Mouse (Mus musculus) adrenal gland, postnatal 4 days (tissue): ENCODE data around the gene Gpr150. TPM values are rescaled to one million over a fixed set of nuclear protein-coding genes. Genes with fewer than 3 reads are reported as not detected.

Experiments used
- DNase-seq, 2 experiments: peaks; one replicate each; pipeline ENCODE4 v3.0.0; 2021 to 2022; ENCODE audit warnings: low spot score in 2 of 2, mixed read lengths in 2 of 2
- total RNA-seq, 2 experiments: library from RNA; stranded (reverse); gene quantifications; 2 replicates each; pipeline ENCODE4 v1.2.3; 2021

Gene Gpr150
- total RNA-seq, 2 experiments from 2014 or later = 0.23 to 0.36 TPM

DNA sequence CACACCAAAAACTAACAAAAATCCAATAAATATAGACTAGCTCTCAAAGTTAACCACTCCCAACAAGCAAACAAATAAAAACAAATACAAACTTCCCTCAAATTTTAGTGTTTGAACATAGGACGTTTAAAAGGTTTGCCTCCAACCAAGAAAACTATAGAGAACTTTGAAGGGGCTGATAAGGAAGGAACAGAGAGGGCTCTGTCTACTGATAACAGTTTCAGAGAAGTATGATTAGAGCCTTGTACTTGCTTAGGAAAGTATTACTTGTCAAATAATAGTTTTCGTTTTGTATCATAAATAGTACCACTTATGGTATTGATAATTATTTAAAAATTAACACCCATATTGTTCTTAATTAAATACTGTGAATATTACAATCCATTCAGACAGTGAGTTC is 42.3 kb downstream of the Gpr150 start:
- no peak for DNase-seq

Other genes starting within 250 kb of the Gpr150 start
- gene Glrx, start 217.1 kb downstream of the Gpr150 start, total RNA-seq = 10 to 100 TPM; 26.9 to 28.1 TPM
- 10 to 100 TPM; 22.1 to 24.1 TPM for gene Rhobtb3, start 113.1 kb downstream of the Gpr150 start, total RNA-seq
- under 1 TPM in 1 of 2 experiments, not detected in 1; 0.48 TPM for gene Spata9, start 89.8 kb downstream of the Gpr150 start, total RNA-seq
- gene Rfesd, start 38.3 kb downstream of the Gpr150 start, total RNA-seq = 10 to 100 TPM; 19.4 to 20.7 TPM
- gene Arsk, start 41.7 kb upstream of the Gpr150 start, total RNA-seq = 10 to 100 TPM in 1 of 2 experiments, 1 to 10 TPM in 1; 9.1 to 11.6 TPM
- 10 to 100 TPM; 24.8 to 25.7 TPM for gene Ttc37, start 41.7 kb upstream of the Gpr150 start, total RNA-seq
- gene Fam81b, start 248.1 kb upstream of the Gpr150 start, total RNA-seq = not detected